Mouse (Mus musculus): Measurements from ENCODE around the gene Spon1. TPM values are rescaled to one million over a fixed set of nuclear protein-coding genes. Genes with fewer than 3 reads are reported as not detected.

The Spon1 gene
- polyA plus RNA-seq, 1 experiment: 38.2 TPM

GRCm38 (mm10) chr7:113895266-113895665, 129.5 kb downstream of the Spon1 start:
- Histone ChIP-seq H3K4me1 (ENCODE audit: control insufficient read depth, insufficient read depth, low read length) (no peaks in the 10 kb centered on the region), H3K27me3 (ENCODE audit: control insufficient read depth, insufficient read depth, low read length) (no peaks in the 10 kb centered on the region), H3K4me3 (replicated peaks; ENCODE audit: insufficient read depth, low read depth, low read length) (no peak overlapping the region), H3K27ac (ENCODE audit: insufficient read depth, low read length) (no peak overlapping the region)
- TF ChIP-seq CTCF (IDR thresholded peaks at IDR 0.05; ENCODE audit: borderline replicate concordance, insufficient read depth, low read depth, low read length): no peak
- no peak for TF ChIP-seq POLR2A (IDR thresholded peaks at IDR 0.05; ENCODE audit: borderline replicate concordance, insufficient read depth, low read length)
- no peak for DNase-seq
- 83% methylated on average over 5 of the region's 5 CpGs for WGBS

- TF ChIP-seq POLR2A (IDR thresholded peaks at IDR 0.05; ENCODE audit: borderline replicate concordance, insufficient read depth, low read length): no peak
- no peak for TF ChIP-seq CTCF (IDR thresholded peaks at IDR 0.05; ENCODE audit: borderline replicate concordance, insufficient read depth, low read depth, low read length)
- Histone ChIP-seq H3K27me3 (ENCODE audit: control insufficient read depth, insufficient read depth, low read length) (no peaks in the 10 kb centered on the region), H3K4me1 (ENCODE audit: control insufficient read depth, insufficient read depth, low read length) (no peaks in the 10 kb centered on the region), H3K4me3 (replicated peaks; ENCODE audit: insufficient read depth, low read depth, low read length) (no peak overlapping the region), H3K27ac (ENCODE audit: insufficient read depth, low read length) (no peak overlapping the region)
- no peak for DNase-seq
Measured at GRCm38 (mm10) chr7:113898388-113898787, 132.6 kb downstream of the Spon1 start.

- Histone ChIP-seq H3K27ac (ENCODE audit: insufficient read depth, low read length) (no peak overlapping the region), H3K4me1 (ENCODE audit: control insufficient read depth, insufficient read depth, low read length) (no peaks in the 10 kb centered on the region), H3K4me3 (replicated peaks; ENCODE audit: insufficient read depth, low read depth, low read length) (no peak overlapping the region), H3K27me3 (ENCODE audit: control insufficient read depth, insufficient read depth, low read length) (no peaks in the 10 kb centered on the region)
- DNase-seq: no peak
- TF ChIP-seq CTCF (IDR thresholded peaks at IDR 0.05; ENCODE audit: borderline replicate concordance, insufficient read depth, low read depth, low read length): no peak
- no peak for TF ChIP-seq POLR2A (IDR thresholded peaks at IDR 0.05; ENCODE audit: borderline replicate concordance, insufficient read depth, low read length)
- WGBS: 91% methylated on average over 2 of the region's 2 CpGs
Measured at GRCm38 (mm10) chr7:113901511-113901910, 135.7 kb downstream of the Spon1 start.

GRCm38 (mm10) chr7:113901941-113902515, 136.2 kb downstream of the Spon1 start:
- no peak for TF ChIP-seq POLR2A (IDR thresholded peaks at IDR 0.05; ENCODE audit: borderline replicate concordance, insufficient read depth, low read length)
- TF ChIP-seq CTCF (IDR thresholded peaks at IDR 0.05; ENCODE audit: borderline replicate concordance, insufficient read depth, low read depth, low read length): no peak
- Histone ChIP-seq H3K4me1 (ENCODE audit: control insufficient read depth, insufficient read depth, low read length) (no peaks in the 10 kb centered on the region), H3K27me3 (ENCODE audit: control insufficient read depth, insufficient read depth, low read length) (no peaks in the 10 kb centered on the region), H3K27ac (ENCODE audit: insufficient read depth, low read length) (no peak overlapping the region), H3K4me3 (replicated peaks; ENCODE audit: insufficient read depth, low read depth, low read length) (no peak overlapping the region)
- 52% methylated on average over 10 of the region's 10 CpGs for WGBS
- DNase-seq: no peak

- Histone ChIP-seq H3K4me3 (replicated peaks; ENCODE audit: insufficient read depth, low read depth, low read length) (no peak overlapping the region), H3K4me1 (ENCODE audit: control insufficient read depth, insufficient read depth, low read length) (no peaks in the 10 kb centered on the region), H3K27me3 (ENCODE audit: control insufficient read depth, insufficient read depth, low read length) (no peaks in the 10 kb centered on the region), H3K27ac (ENCODE audit: insufficient read depth, low read length) (no peak overlapping the region)
- no peak for DNase-seq
- no peak for TF ChIP-seq POLR2A (IDR thresholded peaks at IDR 0.05; ENCODE audit: borderline replicate concordance, insufficient read depth, low read length)
- no peak for TF ChIP-seq CTCF (IDR thresholded peaks at IDR 0.05; ENCODE audit: borderline replicate concordance, insufficient read depth, low read depth, low read length)
- WGBS: 95% methylated on average over 3 of the region's 3 CpGs
Measured at GRCm38 (mm10) chr7:113903127-113903827, 137.5 kb downstream of the Spon1 start.

GRCm38 (mm10) chr7:113903939-113904338, 138.1 kb downstream of the Spon1 start:
- H3K4me3 ChIP-seq (replicated peaks; ENCODE audit: insufficient read depth, low read depth, low read length): no peak overlapping the region
- 95% methylated on average over 5 of the region's 5 CpGs for WGBS
- H3K4me1 ChIP-seq (ENCODE audit: control insufficient read depth, insufficient read depth, low read length): no peaks in the 10 kb centered on the region
- TF ChIP-seq CTCF (IDR thresholded peaks at IDR 0.05; ENCODE audit: borderline replicate concordance, insufficient read depth, low read depth, low read length): no peak
- TF ChIP-seq POLR2A (IDR thresholded peaks at IDR 0.05; ENCODE audit: borderline replicate concordance, insufficient read depth, low read length): no peak
- H3K27me3 ChIP-seq (ENCODE audit: control insufficient read depth, insufficient read depth, low read length): no peaks in the 10 kb centered on the region
- H3K27ac ChIP-seq (ENCODE audit: insufficient read depth, low read length): no peak overlapping the region
- no peak for DNase-seq

GRCm38 (mm10) chr7:113904348-113904895, 138.6 kb downstream of the Spon1 start:
- H3K4me1 ChIP-seq (ENCODE audit: control insufficient read depth, insufficient read depth, low read length): peaks cover under 1% of the 10 kb centered on the region; the same call in 1 of the 2 replicates
- TF ChIP-seq CTCF (IDR thresholded peaks at IDR 0.05; ENCODE audit: borderline replicate concordance, insufficient read depth, low read depth, low read length) (no peak), POLR2A (IDR thresholded peaks at IDR 0.05; ENCODE audit: borderline replicate concordance, insufficient read depth, low read length) (no peak)
- 83% methylated on average over 7 of the region's 7 CpGs for WGBS
- no peak overlapping the region for H3K27ac ChIP-seq (ENCODE audit: insufficient read depth, low read length)
- H3K4me3 ChIP-seq (replicated peaks; ENCODE audit: insufficient read depth, low read depth, low read length): no peak overlapping the region
- DNase-seq: no peak
- no peaks in the 10 kb centered on the region for H3K27me3 ChIP-seq (ENCODE audit: control insufficient read depth, insufficient read depth, low read length)

All from cerebellum, adult 2 months (tissue).